Mouse (Mus musculus): ENCODE results near the gene Slc27a5.

DNA sequence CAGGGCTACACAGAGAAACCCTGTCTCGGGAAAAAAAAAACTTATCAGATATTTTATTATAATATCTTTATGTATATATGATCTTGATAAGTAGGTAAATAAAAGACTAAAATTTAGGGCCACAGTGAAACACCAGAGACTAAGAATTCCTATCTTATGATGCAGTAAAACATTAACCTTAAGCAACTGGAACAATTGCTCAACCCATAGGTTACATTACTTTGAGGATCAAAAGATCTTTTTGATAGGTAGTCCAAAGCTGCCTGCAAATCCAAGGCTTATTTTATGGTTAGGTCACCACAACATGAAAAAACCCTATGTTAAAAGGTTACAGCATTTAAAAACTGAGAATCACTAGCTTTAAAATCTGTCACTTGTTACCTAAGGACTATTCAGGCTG lies 3.6 kb upstream of the Slc27a5 start:
- TF ChIP-seq CTCF (IDR thresholded peaks at IDR 0.05; ENCODE audit: extremely low read depth, insufficient read length, insufficient replicate concordance, low read depth, low read length) (no peak), POLR2A (IDR thresholded peaks at IDR 0.05; ENCODE audit: low read depth, low read length) (no peak)
